29 mouse cellular contexts compared by ENCODE assay signal in the genomic region with DNA sequence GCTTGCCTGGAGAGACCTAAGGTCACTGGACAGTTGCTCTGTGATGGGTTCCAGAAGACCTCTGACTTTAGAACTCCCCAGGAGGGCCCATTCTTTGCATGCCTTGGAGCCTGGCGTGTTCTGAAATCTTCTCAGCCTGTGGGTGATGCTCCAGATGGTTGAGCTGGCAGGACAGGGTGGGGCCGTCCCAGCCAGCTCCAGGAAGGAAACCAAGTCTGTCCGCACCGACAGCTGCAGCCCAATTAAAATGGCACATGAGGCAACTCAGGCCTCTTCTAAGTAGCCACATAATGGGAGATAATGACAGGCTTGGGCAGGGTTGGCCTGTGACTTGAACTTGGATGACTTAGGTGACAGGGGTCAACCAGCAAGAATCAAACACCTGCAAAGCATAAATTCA. TPM values are rescaled to one million over a fixed set of nuclear protein-coding genes. Genes with fewer than 3 reads are reported as not detected.
DNase-seq lines count a peak whose midpoint lies in the region; ATAC-seq and TF ChIP-seq lines count a peak whose summit lies in the region.
"Had no signal": no experiment of that assay in that cellular context is flagged by ENCODE, and none has a peak within 500 bp of the region (broad histone marks: within the 10 kb centered on the region; RNA-seq: fewer than 3 reads in every experiment).

No protein-coding gene starts in this region.

- H3K36me3 ChIP-seq in C2C12 (ENCODE audit: control insufficient read depth, insufficient read depth) (no peaks in the 10 kb centered on the region), CH12.LX (replicated peaks in 1 of 2; ENCODE audit: control insufficient read depth in 1 of 2, insufficient read depth in 1 of 2, low read length in 1 of 2) (no peaks in the 10 kb centered on the region)
- no peaks in the 10 kb centered on the region for H3K36me3 ChIP-seq in forebrain, embryonic 16.5 days (ENCODE audit: control insufficient read depth, insufficient read depth)
- H3K36me3 ChIP-seq: G1E; heart, embryonic 10.5 days; heart, embryonic 15.5 days; intestine, embryonic 15.5 days; midbrain, embryonic 10.5 days; midbrain, embryonic 15.5 days; neural tube, embryonic 12.5 days had no signal

- TF ChIP-seq POLR2A in CH12.LX (IDR thresholded peaks at IDR 0.05; ENCODE audit: low read depth, low read length) = no peak
- TF ChIP-seq POLR2A in lung, adult 2 months (IDR thresholded peaks at IDR 0.05; ENCODE audit: borderline replicate concordance, extremely low read depth, low read depth, low read length) = no peak

- no peaks in the 10 kb centered on the region for H3K79me2 ChIP-seq in C2C12 (ENCODE audit: control insufficient read depth, insufficient read depth)
- H3K79me2 ChIP-seq in CH12.LX (replicated peaks; ENCODE audit: control insufficient read depth, extremely low read depth, insufficient read depth, poor library complexity, severe bottlenecking) = no peaks in the 10 kb centered on the region

- no peak for TF ChIP-seq EP300 in CH12.LX (IDR thresholded peaks at IDR 0.05; ENCODE audit: low read length)

- no peak overlapping the region for H3K9ac ChIP-seq in CH12.LX (ENCODE audit: insufficient read depth, low read depth)
- no peak overlapping the region for H3K9ac ChIP-seq in forebrain, embryonic 16.5 days (replicated peaks; ENCODE audit: low read depth, low read length)
- H3K9ac ChIP-seq: heart, embryonic 15.5 days; intestine, embryonic 15.5 days; liver, embryonic 14.5 days; lung, embryonic 14.5 days; midbrain, embryonic 15.5 days; neural tube, embryonic 12.5 days had no signal

- no peak overlapping the region for H3K4me2 ChIP-seq in CH12.LX (ENCODE audit: insufficient read depth, low read depth, poor library complexity, severe bottlenecking)
- H3K4me2 ChIP-seq in forebrain, embryonic 16.5 days (ENCODE audit: low read length) = no peak overlapping the region
- H3K4me2 ChIP-seq: heart, embryonic 15.5 days; intestine, embryonic 15.5 days; lung, embryonic 14.5 days; midbrain, embryonic 15.5 days; neural tube, embryonic 12.5 days had no signal

- peaks cover 0 to 19% of the 10 kb centered on the region in 2 experiments; a peak in 2 of 4 replicates for H3K4me1 ChIP-seq in CH12.LX (ENCODE audit: control insufficient read depth in 1 of 2, insufficient read depth in 2 of 2)
- H3K4me1 ChIP-seq in forebrain, embryonic 16.5 days (replicated peaks; ENCODE audit: control insufficient read depth, insufficient read depth, low read length) = peaks cover under 1% of the 10 kb centered on the region
- no peaks in the 10 kb centered on the region for H3K4me1 ChIP-seq in lung, adult 2 months (ENCODE audit: control insufficient read depth, insufficient read depth, low read length)
- H3K4me1 ChIP-seq: intestine, embryonic 15.5 days had no signal

- no peak for TF ChIP-seq RAD21 in CH12.LX (IDR thresholded peaks at IDR 0.05; ENCODE audit: low read depth, low read length)

- no peak for ATAC-seq in forebrain, embryonic 16.5 days
- ATAC-seq: hindbrain, embryonic 16.5 days; intestine, embryonic 15.5 days; midbrain, embryonic 15.5 days had no signal

- in situ Hi-C loops in CH12.LX (cut with MboI; ENCODE audit: low pct_ligation_motif_present, low pct_unique_long_range_greater_than_20kb, low sequenced_read_pairs) = no loop called here

- H3K4me3 ChIP-seq in C2C12 (ENCODE audit: insufficient read depth, poor library complexity, severe bottlenecking) = no peak overlapping the region
- no peak overlapping the region for H3K4me3 ChIP-seq in CH12.LX (replicated peaks in 1 of 3; ENCODE audit: low read depth in 2 of 3, low read length in 2 of 3, poor library complexity in 1 of 3)
- no peak overlapping the region for H3K4me3 ChIP-seq in forebrain, embryonic 16.5 days (replicated peaks; ENCODE audit: low read length)
- H3K4me3 ChIP-seq in lung, adult 2 months (replicated peaks; ENCODE audit: extremely low read depth, low read depth, low read length) = no peak overlapping the region
- H3K4me3 ChIP-seq: erythroblast, embryonic 14.5 days; heart, embryonic 10.5 days; heart, embryonic 15.5 days; intestine, embryonic 15.5 days; midbrain, embryonic 10.5 days; midbrain, embryonic 15.5 days; neural tube, embryonic 12.5 days had no signal

- H3K79me3 ChIP-seq in C2C12 (ENCODE audit: low read depth) = no peaks in the 10 kb centered on the region

- no peaks in the 10 kb centered on the region for H3K9me3 ChIP-seq in CH12.LX (replicated peaks; ENCODE audit: low read length)
- H3K9me3 ChIP-seq in forebrain, embryonic 16.5 days (ENCODE audit: control insufficient read depth, low read length) = no peaks in the 10 kb centered on the region
- H3K9me3 ChIP-seq: G1E; heart, embryonic 10.5 days; heart, embryonic 15.5 days; intestine, embryonic 15.5 days; midbrain, embryonic 10.5 days; midbrain, embryonic 15.5 days; neural tube, embryonic 12.5 days had no signal

- H3ac ChIP-seq in C2C12 (ENCODE audit: control insufficient read depth, insufficient read length, low read depth) = no peak overlapping the region

- no peaks in the 10 kb centered on the region for H3K27me3 ChIP-seq in C2C12 (ENCODE audit: control insufficient read depth, insufficient read depth, insufficient read length)
- no peaks in the 10 kb centered on the region for H3K27me3 ChIP-seq in CH12.LX (replicated peaks)
- H3K27me3 ChIP-seq in forebrain, embryonic 16.5 days (replicated peaks; ENCODE audit: control insufficient read depth, insufficient read depth, low read length) = no peaks in the 10 kb centered on the region
- H3K27me3 ChIP-seq: heart, embryonic 15.5 days; intestine, embryonic 15.5 days; midbrain, embryonic 15.5 days; neural tube, embryonic 12.5 days had no signal

- peak; percentile 49 for DNase-seq in CH12.LX (ENCODE audit: extremely low read depth)
- peak; percentile 16 to 36 for DNase-seq in kidney, adult 8-10 months
- peak; percentile 17 to 18 for DNase-seq in kidney, postnatal 36 days
- no peak for DNase-seq in lung, adult 2 months
- no peak for DNase-seq in left cerebral cortex, adult 9 months (ENCODE audit: low spot score in 2 of 2)
- DNase-seq: adrenal gland, postnatal 36 days; B cell, adult 2 months; cerebellum, adult 18-20 months; gastrocnemius, postnatal 14 days; layer of hippocampus, adult 9-11 months; liver; lung, embryonic 14.5 days; lung, postnatal 14 days; right cerebral cortex, postnatal 14 days; thymus, postnatal 4 days had no signal

- TF ChIP-seq CTCF in C2C12 (IDR thresholded peaks at IDR 0.05; ENCODE audit: control insufficient read depth, insufficient read depth, insufficient read length) = no peak
- TF ChIP-seq CTCF in CH12.LX (conservative IDR thresholded peaks at IDR 0.05 in 1 of 2, IDR thresholded peaks at IDR 0.05 in 1 of 2; ENCODE audit: low read depth in 2 of 2, low read length in 2 of 2) = no peak
- no peak for TF ChIP-seq CTCF in lung, adult 2 months (IDR thresholded peaks at IDR 0.05; ENCODE audit: insufficient read depth, low read length)

- WGBS in forebrain, embryonic 16.5 days = 54% methylated on average over 4 of the region's 4 CpGs
- 35% methylated on average over 4 of the region's 4 CpGs for WGBS in lung, adult 2 months

- H3K27ac ChIP-seq in CH12.LX (ENCODE audit: insufficient read depth, low read depth) = no peak overlapping the region
- H3K27ac ChIP-seq in forebrain, embryonic 16.5 days (ENCODE audit: low read length) = no peak overlapping the region
- H3K27ac ChIP-seq: heart, embryonic 10.5 days; heart, embryonic 15.5 days; intestine, embryonic 15.5 days; liver, embryonic 14.5 days; midbrain, embryonic 10.5 days; midbrain, embryonic 15.5 days; neural tube, embryonic 12.5 days had no signal

- dilution Hi-C loops in CH12.LX (cut with MboI; ENCODE audit: extremely low pct_ligation_motif_present, extremely low pct_unique_long_range_greater_than_20kb, low sequenced_read_pairs) = no loop called here

TF ChIP-seq in C2C12, 6 proteins besides CTCF, POLR2A, EP300 and RAD21:
- TF ChIP-seq CEBPB (IDR thresholded peaks at IDR 0.05; ENCODE audit: low read depth) (peak; percentile 68), MYOG (IDR thresholded peaks at IDR 0.05; ENCODE audit: control insufficient read depth, extremely low read depth, insufficient read length) (no peak), USF1 (IDR thresholded peaks at IDR 0.05; ENCODE audit: low read depth) (no peak), MYOD1 (IDR thresholded peaks at IDR 0.05; ENCODE audit: control insufficient read depth, insufficient read length, low read depth) (peak; percentile 99)

TF ChIP-seq in CH12.LX, 34 proteins besides CTCF, POLR2A, EP300 and RAD21:
- TF ChIP-seq BHLHE40 (IDR thresholded peaks at IDR 0.05; ENCODE audit: low read depth, low read length) (peak; percentile 41), USF2 (conservative IDR thresholded peaks at IDR 0.05; ENCODE audit: low read depth, low read length) (no peak)
TF ChIP-seq in CH12.LX: peak in this region for 1.

RNA-seq across cellular contexts. Expression of a gene that starts 29.7 kb away (rescaled TPM):
- 552 TPM for polyA plus RNA-seq in C2C12 (2012; fragmentation: generic; extraction: Trizol)
- total RNA-seq in CH12.LX (2012; rRNA removed) = 313 and 458 TPM in 2 replicates
- total RNA-seq in CH12.LX (2014; rRNA removed) = 845 and 877 TPM in 2 replicates
- 321 and 339 TPM in 2 replicates for polyA plus RNA-seq in CH12.LX (2012; ENCODE audit: insufficient read length, low read depth)
- 131 and 139 TPM in 2 replicates for polyA plus RNA-seq in forebrain, embryonic 16.5 days (2015; fragmentation: Nextera tagmentation; extraction: Ambion mirVana)
- 37.3 and 48.5 TPM in 2 replicates for polyA plus RNA-seq in lung, adult 2 months (2012; rRNA removed)

RNA-seq across cellular contexts. Expression of a gene that starts 47.0 kb away (rescaled TPM):
- polyA plus RNA-seq in C2C12 (2012; fragmentation: generic; extraction: Trizol) = 9.7 TPM
- not detected in 2 replicates for total RNA-seq in CH12.LX (2012; rRNA removed)
- not detected in 2 replicates for total RNA-seq in CH12.LX (2014; rRNA removed)
- not detected in 2 replicates for polyA plus RNA-seq in CH12.LX (2012; ENCODE audit: insufficient read length, low read depth)
- 0.42 and 0.62 TPM in 2 replicates for polyA plus RNA-seq in forebrain, embryonic 16.5 days (2015; fragmentation: Nextera tagmentation; extraction: Ambion mirVana)
- polyA plus RNA-seq in lung, adult 2 months (2012; rRNA removed) = 2.8 and 3.9 TPM in 2 replicates
- total RNA-seq: common myeloid progenitor, adult 5-6 weeks; granulocyte monocyte progenitor cell, adult 5-6 weeks had no signal

RNA-seq across cellular contexts. Expression of a gene that starts 53.2 kb away (rescaled TPM):
- polyA plus RNA-seq in C2C12 (2012; fragmentation: generic; extraction: Trizol) (9.7 TPM), CH12.LX (2012; ENCODE audit: insufficient read length, low read depth) (0.64 and 0.71 TPM in 2 replicates)
- total RNA-seq in CH12.LX (2012; rRNA removed) (0.97 and 1.4 TPM in 2 replicates), CH12.LX (2014; rRNA removed) (0.39 and 0.49 TPM in 2 replicates)
- 27.3 and 28.1 TPM in 2 replicates for polyA plus RNA-seq in forebrain, embryonic 16.5 days (2015; fragmentation: Nextera tagmentation; extraction: Ambion mirVana)
- polyA plus RNA-seq in lung, adult 2 months (2012; rRNA removed) = 13.0 and 15.2 TPM in 2 replicates

Comparison
In these comparisons a context has a peak if more than half of its experiments do, and no peak if none do; other contexts are left out.
1. DNase-seq: peak in CH12.LX (single experiment), kidney, adult 8-10 months (2 of 2) and kidney, postnatal 36 days (2 of 2); none in lung, adult 2 months (single experiment) and left cerebral cortex, adult 9 months (0 of 2).